Mouse (Mus musculus) bone marrow, adult 2 months (tissue): ENCODE measurements around the gene 9130213A22Rik.
A peak's percentile ranks its signal among the peaks of the same experiment; 100 is the strongest.

Experiments
- CTCF ChIP-seq: fragments of 200-500 bp; IDR thresholded peaks from 2 replicates; pipeline ENCODE4 v1.5.1; 2011; ENCODE audit warnings: low read length, control low read depth; ENCODE audit not compliant: control insufficient read depth, insufficient read depth
- POLR2A ChIP-seq: fragments of 200-500 bp; IDR thresholded peaks from 2 replicates; pipeline ENCODE4 v1.6.1; 2011; ENCODE audit warnings: low read depth, mild to moderate bottlenecking, control low read depth, low read length, borderline replicate concordance; ENCODE audit not compliant: control insufficient read depth

GRCm38 (mm10) chr11:69088103-69088855 is 34.1 kb downstream of the 9130213A22Rik start, which contains the start of gene Vamp2:
- no peak for TF ChIP-seq CTCF
- TF ChIP-seq POLR2A: peak; percentile 65; the same call in 1 of the 2 replicates
